Mouse (Mus musculus) heart, postnatal 0 days (tissue): Measurements from ENCODE around the gene Robo1. TPM values are rescaled to one million over a fixed set of nuclear protein-coding genes. Genes with fewer than 3 reads are reported as not detected.

Experiments
- ATAC-seq: fragments of 200-750 bp; cut with Nextera tagmentation; 2 replicates; pipeline ENCODE4 v1.8.0; 2017; ENCODE audit warnings: low read depth, moderate number of reproducible peaks, moderate library complexity; ENCODE audit not compliant: insufficient read depth
- DNase-seq: peaks from one replicate; pipeline ENCODE4 v3.0.0-alpha.2; 2016; ENCODE audit warnings: low spot score
- H3K27ac ChIP-seq: fragments of 300-500 bp; sonication (generic); 2 replicates; pipeline ENCODE4 v1.5.1; 2014; ENCODE audit warnings: low read depth, mild to moderate bottlenecking
- H3K27me3 ChIP-seq: fragments of 300-500 bp; sonication (generic); 2 replicates; pipeline ENCODE4 v1.6.1; 2014; ENCODE audit warnings: low read length, mixed read lengths; ENCODE audit not compliant: control insufficient read depth, insufficient read depth
- H3K36me3 ChIP-seq: fragments of 300-500 bp; sonication (generic); replicated peaks from 2 replicates; pipeline ENCODE4 v1.6.1; 2014; ENCODE audit warnings: low read length, mixed read lengths; ENCODE audit not compliant: control insufficient read depth, insufficient read depth
- H3K4me1 ChIP-seq: fragments of 300-500 bp; sonication (generic); 2 replicates; pipeline ENCODE4 v1.6.1; 2014; ENCODE audit warnings: antibody characterized with exemption; ENCODE audit not compliant: control insufficient read depth, insufficient read depth
- H3K4me2 ChIP-seq: fragments of 300-500 bp; sonication (generic); 2 replicates; pipeline ENCODE4 v1.6.1; 2014; ENCODE audit warnings: low read depth, mild to moderate bottlenecking, low read length, moderate library complexity
- H3K4me3 ChIP-seq: fragments of 300-500 bp; sonication (generic); 2 replicates; pipeline ENCODE4 v1.5.1; 2014; ENCODE audit warnings: low read depth, low read length
- H3K9ac ChIP-seq: fragments of 300-500 bp; sonication (generic); replicated peaks from 2 replicates; pipeline ENCODE4 v1.6.1; 2014; ENCODE audit warnings: low read depth, low read length, mixed read lengths
- H3K9me3 ChIP-seq: fragments of 300-500 bp; sonication (generic); replicated peaks from 2 replicates; pipeline ENCODE4 v1.6.1; 2016; ENCODE audit warnings: low read length; ENCODE audit not compliant: control insufficient read depth
- CTCF ChIP-seq: IDR thresholded peaks from 2 replicates; pipeline ENCODE4 v1.5.1; 2016; ENCODE audit warnings: antibody characterized with exemption, control low read depth, low read depth
- EP300 ChIP-seq: IDR thresholded peaks from 2 replicates; pipeline ENCODE4 v1.6.1; 2016; ENCODE audit warnings: antibody characterized with exemption, low read depth
- WGBS: fragments of 180-500 bp; shearing (Covaris S2); extraction: QIAGEN DNeasy Blood & Tissue Kit; methylation state at CpG from one replicate; pipeline ENCODE4 v1.1.7; 2014; 5-methylcytosine and 5-hydroxymethylcytosine counted together
- polyA plus RNA-seq: library from polyadenylated mRNA; unstranded; fragments of >200 nt; fragmentation: Nextera tagmentation; extraction: Ambion mirVana; gene quantifications from 2 replicates; pipeline ENCODE4 v1.2.1, GENCODE M21; 2015
- total RNA-seq: library from RNA; depleted of rRNA; stranded (reverse); fragments of >200 nt; gene quantifications from 2 replicates; pipeline ENCODE4 v1.2.3, GENCODE M21; 2014; ENCODE audit warnings: low replicate concordance

Gene Robo1
- total and polyA plus RNA-seq, 2 experiments from 2014 or later, result 2.8 to 4.0 TPM

GRCm38 (mm10) chr16:72717118-72717802 lies 409.2 kb downstream of the Robo1 start:
- no peak for DNase-seq
- 66% methylated on average over 9 of the region's 9 CpGs for WGBS
- H3K9ac ChIP-seq, result no peak overlapping the region
- H3K4me3 ChIP-seq, result no peak overlapping the region
- no peak overlapping the region for H3K27ac ChIP-seq
- no peaks in the 10 kb centered on the region for H3K9me3 ChIP-seq
- no peaks in the 10 kb centered on the region for H3K36me3 ChIP-seq
- ATAC-seq, result no peak
- no peak overlapping the region for H3K4me2 ChIP-seq
- TF ChIP-seq EP300, result no peak
- H3K27me3 ChIP-seq, result no peaks in the 10 kb centered on the region
- H3K4me1 ChIP-seq, result 0 out of 2 replicates have a peak, but pooled peaks cover 5% of the 10 kb centered on the region

GRCm38 (mm10) chr16:72719063-72719462 lies 411.0 kb downstream of the Robo1 start:
- Histone ChIP-seq H3K27ac (no peak overlapping the region), H3K27me3 (no peaks in the 10 kb centered on the region), H3K9me3 (no peaks in the 10 kb centered on the region), H3K4me2 (no peak overlapping the region), H3K4me1 (0 out of 2 replicates have a peak, but pooled peaks cover 5% of the 10 kb centered on the region), H3K4me3 (no peak overlapping the region), H3K9ac (no peak overlapping the region), H3K36me3 (no peaks in the 10 kb centered on the region)
- no peak for DNase-seq
- no peak for ATAC-seq
- 77% methylated on average over 4 of the region's 4 CpGs for WGBS
- TF ChIP-seq CTCF (no peak), EP300 (no peak)

GRCm38 (mm10) chr16:72720979-72721378 lies 412.9 kb downstream of the Robo1 start:
- Histone ChIP-seq H3K9me3 (no peaks in the 10 kb centered on the region), H3K27me3 (no peaks in the 10 kb centered on the region), H3K27ac (no peak overlapping the region), H3K4me3 (no peak overlapping the region), H3K4me1 (0 out of 2 replicates have a peak, but pooled peaks cover 5% of the 10 kb centered on the region), H3K36me3 (no peaks in the 10 kb centered on the region), H3K9ac (no peak overlapping the region), H3K4me2 (no peak overlapping the region)
- DNase-seq (peak; percentile 28), ATAC-seq (no peak)
- no peak for TF ChIP-seq EP300
- no peak for TF ChIP-seq CTCF
- WGBS, result 27% methylated on average over 4 of the region's 4 CpGs

- Histone ChIP-seq H3K4me2 (0 out of 2 replicates have a peak overlapping the region, but pooled peaks have one; percentile 1), H3K36me3 (no peaks in the 10 kb centered on the region), H3K9me3 (no peaks in the 10 kb centered on the region), H3K27ac (peak overlapping the region; percentile 61), H3K9ac (no peak overlapping the region), H3K4me1 (0 out of 2 replicates have a peak, but pooled peaks cover 5% of the 10 kb centered on the region), H3K4me3 (no peak overlapping the region), H3K27me3 (no peaks in the 10 kb centered on the region)
- peak; percentile 46 for DNase-seq
- 0 out of 2 replicates have a peak, but pooled peaks have one; percentile 8 for ATAC-seq
- TF ChIP-seq CTCF, result no peak
- 40% methylated on average over 14 of the region's 14 CpGs for WGBS
Measured at GRCm38 (mm10) chr16:72721713-72722481, 413.8 kb downstream of the Robo1 start.

GRCm38 (mm10) chr16:72734234-72734633 lies 426.1 kb downstream of the Robo1 start:
- no peak overlapping the region for H3K4me3 ChIP-seq
- H3K36me3 ChIP-seq, result no peaks in the 10 kb centered on the region
- DNase-seq, result no peak
- H3K9ac ChIP-seq, result no peak overlapping the region
- no peak overlapping the region for H3K4me2 ChIP-seq
- no peaks in the 10 kb centered on the region for H3K4me1 ChIP-seq
- no peak overlapping the region for H3K27ac ChIP-seq
- TF ChIP-seq CTCF (no peak), EP300 (no peak)
- H3K27me3 ChIP-seq, result no peaks in the 10 kb centered on the region
- WGBS, result 92% methylated on average over 5 of the region's 5 CpGs
- no peak for ATAC-seq
- no peaks in the 10 kb centered on the region for H3K9me3 ChIP-seq
